Mouse (Mus musculus): ENCODE results near the gene Nat8f4.
"Not testable (repeated sequence)": the region's sequence is repeated elsewhere in the genome, so short reads cannot be mapped to it uniquely, and the experiment has no call there.

Gene Nat8f4

GRCm38 (mm10) chr6:85911587-85911986 is 6.9 kb upstream of the Nat8f4 start, which contains the start of gene Tprkb:
Gene Tprkb, plus strand, starts transcription at chr6:85911865.
- Histone ChIP-seq H3K27me3 (ENCODE audit: insufficient read depth, low read length) (peaks cover 3% of the 10 kb centered on the region; the same call in 1 of the 2 replicates), H3K4me1 (replicated peaks; ENCODE audit: low read depth, low read length) (peaks cover 13% of the 10 kb centered on the region), H3K9me3 (ENCODE audit: low read length) (no peaks in the 10 kb centered on the region), H3K4me3 (replicated peaks; ENCODE audit: low read length) (no peak within 1 kb of the TSS), H3K36me3 (ENCODE audit: insufficient read depth, low read length) (no peaks in the 10 kb centered on the region)
- TF ChIP-seq POU5F1 (IDR thresholded peaks at IDR 0.05; ENCODE audit: borderline replicate concordance, low read length) (no peak), NANOG (IDR thresholded peaks at IDR 0.05; ENCODE audit: borderline replicate concordance, low read length) (no peak), CTCF (conservative IDR thresholded peaks at IDR 0.05; ENCODE audit: low read length) (no peak)

- no peak for TF ChIP-seq POU5F1 (IDR thresholded peaks at IDR 0.05; ENCODE audit: borderline replicate concordance, low read length)
- TF ChIP-seq NANOG (IDR thresholded peaks at IDR 0.05; ENCODE audit: borderline replicate concordance, low read length) = no peak
- no peak for TF ChIP-seq CTCF (conservative IDR thresholded peaks at IDR 0.05; ENCODE audit: low read length)
- Histone ChIP-seq H3K4me3 (replicated peaks; ENCODE audit: low read length) (no peak overlapping the region), H3K27me3 (ENCODE audit: insufficient read depth, low read length) (peaks cover 3% of the 10 kb centered on the region; the same call in 1 of the 2 replicates), H3K9me3 (ENCODE audit: low read length) (no peaks in the 10 kb centered on the region), H3K36me3 (ENCODE audit: insufficient read depth, low read length) (no peaks in the 10 kb centered on the region), H3K4me1 (replicated peaks; ENCODE audit: low read depth, low read length) (peaks cover under 1% of the 10 kb centered on the region; the same call in 1 of the 2 replicates)
Observed at GRCm38 (mm10) chr6:85909704-85910103, 5.0 kb upstream of the Nat8f4 start.

- H3K9me3 ChIP-seq (ENCODE audit: low read length) = no peaks in the 10 kb centered on the region
- H3K36me3 ChIP-seq (ENCODE audit: insufficient read depth, low read length) = no peaks in the 10 kb centered on the region
- H3K4me1 ChIP-seq (replicated peaks; ENCODE audit: low read depth, low read length) = peaks cover 5% of the 10 kb centered on the region; the same call in 1 of the 2 replicates
- TF ChIP-seq CTCF (conservative IDR thresholded peaks at IDR 0.05; ENCODE audit: low read length) (no peak), NANOG (IDR thresholded peaks at IDR 0.05; ENCODE audit: borderline replicate concordance, low read length) (no peak), POU5F1 (IDR thresholded peaks at IDR 0.05; ENCODE audit: borderline replicate concordance, low read length) (no peak)
- H3K27me3 ChIP-seq (ENCODE audit: insufficient read depth, low read length) = peaks cover 3% of the 10 kb centered on the region; the same call in 1 of the 2 replicates
- no peak overlapping the region for H3K4me3 ChIP-seq (replicated peaks; ENCODE audit: low read length)
Observed at GRCm38 (mm10) chr6:85908341-85908740, 3.7 kb upstream of the Nat8f4 start.

- H3K9me3 ChIP-seq (ENCODE audit: low read length); H3K4me1 ChIP-seq (replicated peaks; ENCODE audit: low read depth, low read length); H3K4me3 ChIP-seq (replicated peaks; ENCODE audit: low read length); H3K36me3 ChIP-seq (ENCODE audit: insufficient read depth, low read length); H3K27me3 ChIP-seq (ENCODE audit: insufficient read depth, low read length): not testable (repeated sequence)
Observed at GRCm38 (mm10) chr6:85906911-85907351, 2.2 kb upstream of the Nat8f4 start.

- TF ChIP-seq CTCF (conservative IDR thresholded peaks at IDR 0.05; ENCODE audit: low read length) (no peak), POU5F1 (IDR thresholded peaks at IDR 0.05; ENCODE audit: borderline replicate concordance, low read length) (no peak), NANOG (IDR thresholded peaks at IDR 0.05; ENCODE audit: borderline replicate concordance, low read length) (no peak)
- H3K4me3 ChIP-seq (replicated peaks; ENCODE audit: low read length) = no peak overlapping the region
- H3K36me3 ChIP-seq (ENCODE audit: insufficient read depth, low read length) = no peaks in the 10 kb centered on the region
- peaks cover 5% of the 10 kb centered on the region; the same call in 1 of the 2 replicates for H3K4me1 ChIP-seq (replicated peaks; ENCODE audit: low read depth, low read length)
- H3K9me3 ChIP-seq (ENCODE audit: low read length) = no peaks in the 10 kb centered on the region
- H3K27me3 ChIP-seq (ENCODE audit: insufficient read depth, low read length) = no peaks in the 10 kb centered on the region; the same call in 1 of the 2 replicates
Observed at GRCm38 (mm10) chr6:85902303-85902702, 2.4 kb downstream of the Nat8f4 start.

- H3K36me3 ChIP-seq (ENCODE audit: insufficient read depth, low read length); H3K4me3 ChIP-seq (replicated peaks; ENCODE audit: low read length); H3K27me3 ChIP-seq (ENCODE audit: insufficient read depth, low read length); H3K4me1 ChIP-seq (replicated peaks; ENCODE audit: low read depth, low read length): not testable (repeated sequence)
- H3K9me3 ChIP-seq (ENCODE audit: low read length) = peaks cover 11% of the 10 kb centered on the region
Observed at GRCm38 (mm10) chr6:85898596-85899475, 5.8 kb downstream of the Nat8f4 start.

- not testable (repeated sequence) for H3K36me3 ChIP-seq (ENCODE audit: insufficient read depth, low read length); H3K4me1 ChIP-seq (replicated peaks; ENCODE audit: low read depth, low read length); H3K27me3 ChIP-seq (ENCODE audit: insufficient read depth, low read length)
- 0 out of 2 replicates have a peak overlapping the region, but pooled peaks have one; percentile 20 for H3K4me3 ChIP-seq (replicated peaks; ENCODE audit: low read length)
- H3K9me3 ChIP-seq (ENCODE audit: low read length) = peaks cover 46% of the 10 kb centered on the region
Observed at GRCm38 (mm10) chr6:85895061-85895648, 9.5 kb downstream of the Nat8f4 start.

- peaks cover 89% of the 10 kb centered on the region for H3K9me3 ChIP-seq (ENCODE audit: low read length)
- H3K4me1 ChIP-seq (replicated peaks; ENCODE audit: low read depth, low read length) = peaks cover 7% of the 10 kb centered on the region; the same call in 1 of the 2 replicates
- no peaks in the 10 kb centered on the region for H3K27me3 ChIP-seq (ENCODE audit: insufficient read depth, low read length)
- TF ChIP-seq NANOG (IDR thresholded peaks at IDR 0.05; ENCODE audit: borderline replicate concordance, low read length) = no peak
- TF ChIP-seq POU5F1 (IDR thresholded peaks at IDR 0.05; ENCODE audit: borderline replicate concordance, low read length) = no peak
- TF ChIP-seq CTCF (conservative IDR thresholded peaks at IDR 0.05; ENCODE audit: low read length) = no peak
- no peak overlapping the region for H3K4me3 ChIP-seq (replicated peaks; ENCODE audit: low read length)
- peaks cover 7% of the 10 kb centered on the region; the same call in 1 of the 2 replicates for H3K36me3 ChIP-seq (ENCODE audit: insufficient read depth, low read length)
Observed at GRCm38 (mm10) chr6:85888961-85889360, 15.7 kb downstream of the Nat8f4 start.

All from E14TG2a.4 (cell line).